Mouse (Mus musculus) cerebellum, postnatal 14 days (tissue): ENCODE measurements around the gene Hoxb7.
A peak's percentile ranks its signal among the peaks of the same experiment; 100 is the strongest.

Experiments used
- DNase-seq, 2 experiments: peaks; one replicate each; pipeline ENCODE4 v3.0.0; 2021; ENCODE audit warnings: mixed read lengths in 2 of 2

Gene Hoxb7

DNA sequence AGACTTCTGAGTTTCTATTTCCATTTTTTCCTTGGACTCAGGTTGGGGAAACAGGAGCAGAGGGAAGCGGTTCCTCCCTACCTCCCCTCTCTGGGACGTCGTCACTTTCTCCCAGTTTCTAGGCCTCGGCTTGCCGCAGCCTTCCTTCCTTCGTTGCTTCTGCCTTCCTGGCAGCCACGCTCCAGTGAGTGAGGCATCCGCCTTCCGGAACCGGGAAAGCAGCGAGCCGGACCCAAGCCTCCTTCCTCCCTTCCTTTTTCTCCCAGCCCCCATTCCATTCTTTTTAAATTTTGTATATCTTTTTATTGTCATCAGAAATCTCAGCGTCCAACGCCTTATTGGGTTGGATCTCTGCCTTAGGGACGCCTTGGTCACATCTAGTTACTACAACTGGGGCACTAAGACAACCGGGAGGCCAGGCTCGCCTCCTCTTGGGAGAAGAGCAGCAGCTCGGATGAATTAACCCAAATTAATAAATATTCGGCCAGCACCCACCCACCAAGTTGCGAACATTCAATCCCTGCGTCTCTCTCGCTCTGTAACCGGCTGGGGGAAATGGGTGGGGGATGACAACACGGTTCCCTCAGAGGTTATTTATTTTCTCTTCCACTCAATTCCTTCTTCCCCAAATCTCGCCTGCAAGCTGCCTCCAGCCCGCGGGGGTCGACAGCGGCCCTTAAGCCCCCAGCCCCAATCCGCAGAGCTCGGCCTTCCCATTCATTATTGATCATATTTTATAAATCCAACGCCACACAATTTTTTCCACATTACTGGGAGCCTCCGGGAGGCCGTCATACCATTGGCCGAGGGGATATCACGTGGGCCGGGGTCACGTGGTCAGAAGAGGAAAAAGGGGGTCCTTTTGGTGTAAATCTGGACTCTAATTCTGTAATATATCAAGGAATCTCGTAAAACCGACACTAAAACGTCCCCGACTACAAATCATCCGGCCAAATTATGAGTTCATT lies at the start of gene Hoxb7:
Hoxb7 (plus strand) TSS at position 853 of the 968 bp plus-strand sequence.
- DNase-seq: no peak

GRCm38 (mm10) chr11:96240211-96240610 lies 46.2 kb upstream of the Hoxb7 start:
- peak; percentile 53 to 66 for DNase-seq

DNA sequence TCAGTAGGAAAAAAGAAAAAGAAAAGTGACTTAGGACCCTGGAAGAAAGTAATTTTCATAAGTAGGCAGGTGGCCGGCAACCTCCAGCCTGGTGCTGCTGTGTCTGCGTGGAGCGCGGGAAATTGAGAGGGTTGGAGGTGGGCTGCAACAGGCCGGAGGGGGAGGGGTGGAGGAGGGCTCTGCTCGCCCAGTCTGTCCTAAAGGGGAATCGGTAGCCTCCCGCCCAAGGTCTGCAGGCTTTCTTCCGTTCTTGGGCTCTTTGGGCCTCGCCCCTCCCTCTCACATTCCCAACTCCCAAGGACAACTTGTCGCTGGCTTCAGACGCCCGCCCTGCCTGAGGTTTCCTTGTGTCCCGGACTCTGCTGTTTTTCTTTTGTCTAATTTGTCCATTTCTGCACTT lies 35.5 kb upstream of the Hoxb7 start:
- DNase-seq: no peak

GRCm38 (mm10) chr11:96251480-96252031 lies 34.9 kb upstream of the Hoxb7 start:
- DNase-seq: no peak

DNA sequence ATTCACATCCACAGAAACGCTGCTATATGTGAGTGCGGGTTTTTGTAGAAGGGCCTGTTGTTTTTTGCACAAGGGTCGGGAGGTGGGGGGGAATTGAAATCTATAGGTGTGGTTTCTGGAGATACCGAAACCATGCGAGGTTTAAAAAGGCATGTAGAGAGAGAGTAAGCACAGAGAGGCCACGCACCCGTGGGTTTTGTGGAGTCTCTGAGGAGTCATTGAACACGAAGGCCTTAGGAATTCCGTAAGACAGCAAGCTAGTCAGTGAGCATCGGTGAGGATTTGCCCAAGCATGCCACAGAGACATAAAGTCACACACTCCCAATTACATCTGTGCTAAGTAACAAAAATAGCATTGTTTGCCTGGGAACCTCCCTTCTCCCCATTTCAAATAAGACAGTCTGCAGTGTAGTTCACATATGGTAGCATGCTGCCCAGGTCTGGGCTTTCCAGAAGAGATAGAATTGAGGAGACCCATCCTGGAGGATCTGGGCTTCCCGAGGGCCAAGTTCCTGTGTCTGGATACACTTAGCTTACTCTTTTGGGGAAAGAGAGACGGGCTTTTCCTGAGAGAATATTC lies 33.8 kb upstream of the Hoxb7 start:
- DNase-seq: no peak

- no peak for DNase-seq
These were observed 32.2 kb upstream of the Hoxb7 start for GRCm38 (mm10) chr11:96254221-96254620.

DNA sequence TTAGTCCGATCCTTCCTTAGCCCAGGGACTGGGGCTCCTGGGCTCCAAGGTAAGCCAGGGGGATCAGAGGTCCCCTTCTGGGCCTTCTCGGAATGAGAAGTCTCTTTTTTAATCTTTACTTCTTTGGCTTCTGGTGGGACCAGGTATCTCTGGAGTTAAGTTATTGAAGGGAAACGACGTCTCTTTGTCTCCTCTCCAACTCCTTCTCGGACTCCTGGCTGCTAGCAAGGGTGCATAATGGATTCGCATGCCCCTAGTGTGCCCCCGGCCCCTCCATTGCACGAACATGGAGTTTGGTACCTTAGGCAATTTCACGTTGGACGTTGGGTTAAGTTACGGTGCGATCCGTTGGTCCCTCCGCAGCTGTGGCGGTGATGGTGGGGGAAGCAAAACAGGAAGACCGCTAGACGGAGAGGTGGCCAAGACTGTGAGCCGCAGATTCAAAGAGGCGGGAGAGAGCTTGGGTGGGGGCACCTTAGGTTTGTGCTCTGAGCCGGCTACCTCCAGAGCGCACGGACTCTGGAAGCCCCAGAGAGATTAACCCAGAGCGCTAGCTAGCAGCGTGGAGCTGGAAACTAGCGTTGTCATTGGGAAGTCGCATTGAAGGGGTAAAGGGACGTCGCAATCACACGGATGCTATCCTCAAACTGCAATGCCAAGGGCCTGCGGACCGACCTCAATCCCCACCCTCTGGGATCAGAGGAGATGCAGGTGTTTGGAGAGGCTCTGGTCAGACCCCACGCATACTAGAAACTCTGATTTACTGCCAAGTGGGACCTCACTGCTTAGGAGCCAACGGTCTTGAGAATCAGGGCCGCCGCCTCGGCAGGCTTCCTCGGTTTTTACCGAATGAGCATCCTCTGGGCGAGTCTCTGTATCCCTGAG lies 31.1 kb upstream of the Hoxb7 start:
- no peak for DNase-seq

GRCm38 (mm10) chr11:96255996-96256445 lies 30.4 kb upstream of the Hoxb7 start:
- DNase-seq: no peak

- no peak for DNase-seq
These were observed 29.3 kb upstream of the Hoxb7 start for GRCm38 (mm10) chr11:96257141-96257540.

GRCm38 (mm10) chr11:96259038-96259437 lies 27.4 kb upstream of the Hoxb7 start:
- DNase-seq: no peak

DNA sequence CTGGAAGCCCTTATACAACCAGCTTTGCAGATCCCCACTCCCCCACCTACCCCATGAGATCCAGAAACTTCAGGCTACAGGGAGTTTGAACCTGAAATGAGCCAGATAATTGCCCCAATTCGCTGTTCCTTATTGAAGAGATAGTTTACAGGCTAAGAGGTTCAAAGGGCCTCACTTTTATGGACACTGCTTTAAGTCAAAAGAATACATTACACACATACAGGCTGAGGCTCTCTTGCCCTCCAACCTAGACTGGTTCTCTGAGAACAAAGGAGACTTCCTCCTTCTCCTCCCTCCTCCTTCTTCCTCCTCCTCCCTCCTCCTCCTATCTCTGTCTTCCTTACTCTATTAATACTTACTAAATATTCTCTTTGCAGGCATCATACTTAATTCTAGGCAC lies 26.9 kb upstream of the Hoxb7 start:
- no peak for DNase-seq

DNA sequence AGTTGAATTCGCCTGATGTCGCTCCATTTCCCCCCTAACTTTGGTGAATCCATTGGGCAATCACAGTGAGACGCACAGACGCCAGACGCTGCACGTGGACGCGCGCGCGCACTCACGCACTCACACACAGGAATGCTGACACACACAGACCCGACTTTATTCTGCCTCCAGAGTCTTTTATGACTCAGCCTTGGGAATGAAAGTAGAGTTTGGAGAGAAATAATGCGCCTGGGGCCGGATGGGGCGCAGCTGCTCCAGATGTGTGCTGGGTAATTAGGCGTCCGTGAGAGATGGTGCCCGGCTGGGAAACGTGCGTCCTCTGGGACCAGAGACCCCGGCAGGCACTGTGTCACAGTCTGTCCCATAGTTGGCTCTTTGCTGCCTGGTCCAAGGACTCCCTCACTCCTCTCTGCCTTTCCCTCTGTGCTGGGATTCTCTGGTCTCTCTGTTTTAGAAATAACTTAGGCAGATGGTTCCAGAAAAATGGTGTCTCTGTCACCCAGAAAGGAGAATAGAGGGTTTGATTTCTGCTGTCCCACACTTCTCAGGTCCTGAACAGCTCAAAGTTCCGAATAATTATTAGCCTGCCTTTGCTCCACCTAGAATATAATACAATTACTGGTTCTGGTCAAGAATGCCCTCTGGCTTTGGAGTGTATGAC lies 26.0 kb upstream of the Hoxb7 start:
- DNase-seq: no peak

DNA sequence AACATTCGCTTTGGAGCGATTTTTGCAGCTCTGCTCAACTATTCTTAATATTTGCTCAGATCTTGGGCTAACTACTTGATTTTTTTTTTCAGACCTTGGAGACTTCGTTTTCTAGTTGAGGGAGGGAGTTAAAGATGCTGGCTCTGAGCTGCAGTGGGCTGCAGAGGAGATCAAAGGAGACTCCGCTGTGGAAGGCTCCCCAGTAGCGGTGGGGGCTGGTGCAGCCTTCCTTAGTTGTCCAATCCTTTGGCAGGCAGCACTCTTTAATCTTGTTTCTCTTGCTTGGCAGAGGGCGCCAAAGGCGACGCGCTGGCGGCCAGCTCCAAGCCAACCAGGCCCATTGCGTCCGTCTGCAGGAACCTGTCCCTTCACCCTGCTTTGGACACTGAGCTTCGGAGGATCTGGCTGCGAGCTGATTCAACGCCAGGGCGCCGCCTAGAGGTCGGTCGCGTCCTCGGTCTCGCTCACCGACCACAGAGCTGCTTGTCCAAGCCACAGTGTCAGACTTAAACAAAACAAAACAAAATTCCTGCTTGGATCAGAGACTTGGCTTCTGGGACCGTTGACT lies 25.0 kb upstream of the Hoxb7 start:
- peak; percentile 61 to 80 for DNase-seq

DNA sequence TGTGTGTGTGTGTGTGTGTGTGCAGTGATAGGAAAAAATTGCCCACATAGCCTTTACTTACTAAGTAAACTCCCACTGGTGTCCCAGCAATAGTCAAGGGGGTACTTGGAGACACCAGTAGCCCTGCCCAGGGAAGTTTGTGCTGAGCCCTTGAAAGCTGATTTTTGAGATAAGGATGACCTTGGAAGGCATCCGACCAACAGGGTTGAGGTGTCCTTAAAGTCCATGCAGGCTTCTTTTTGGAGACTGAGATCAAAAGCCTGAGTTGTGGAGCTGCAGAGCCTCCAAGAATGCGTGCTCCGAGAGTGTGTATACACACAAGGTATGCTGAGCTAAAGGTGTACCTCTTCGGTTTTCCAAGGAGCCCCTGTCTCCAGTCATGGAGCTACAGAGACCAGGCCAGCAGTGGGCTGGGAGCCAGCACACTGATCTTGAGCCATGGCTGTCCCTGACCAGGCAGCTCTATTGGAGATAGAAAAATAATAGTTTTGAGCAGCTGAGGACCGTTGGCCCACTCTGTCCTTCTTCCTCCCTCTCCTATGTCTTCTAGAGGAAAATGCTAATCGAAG lies 24.1 kb upstream of the Hoxb7 start:
- DNase-seq: no peak

DNA sequence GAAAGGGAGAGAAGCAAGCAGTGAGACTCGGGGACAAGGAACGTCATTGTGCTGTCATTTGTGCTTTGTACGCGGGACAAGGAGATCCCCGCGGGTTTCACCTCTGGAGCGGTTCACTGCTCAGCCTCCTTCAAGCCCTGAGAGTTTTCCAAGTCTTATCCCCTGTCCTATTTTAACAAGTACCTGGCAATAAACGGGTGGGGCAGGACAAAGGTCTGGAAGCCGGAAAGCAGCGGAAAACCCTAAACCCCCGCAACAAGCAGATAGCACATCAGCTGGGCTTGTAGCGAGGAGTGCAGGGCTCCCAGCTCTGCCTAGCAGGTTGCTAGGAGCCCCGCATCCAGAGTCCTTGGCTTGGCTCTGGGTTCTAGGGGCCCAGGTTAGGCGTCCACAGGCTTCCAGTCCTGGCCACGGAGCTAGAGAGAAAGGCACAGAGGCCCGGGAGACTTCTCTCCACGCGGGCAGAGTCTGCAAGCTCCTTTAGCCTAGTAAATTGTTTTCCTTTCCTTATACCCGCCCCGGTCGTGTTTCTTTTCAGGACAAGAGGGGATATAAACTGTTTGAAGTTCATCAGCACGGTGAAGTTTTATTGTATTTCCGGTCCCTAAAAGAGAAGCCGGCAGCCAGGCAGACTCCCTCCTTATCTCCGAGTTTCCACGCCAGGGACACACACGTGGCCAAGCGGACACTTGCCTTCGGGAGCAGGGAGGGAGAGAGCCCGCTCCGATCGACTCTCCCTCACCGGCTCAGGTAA lies 22.6 kb upstream of the Hoxb7 start:
- DNase-seq: no peak

- no peak for DNase-seq
These were observed 21.9 kb upstream of the Hoxb7 start for GRCm38 (mm10) chr11:96264390-96265020.

DNA sequence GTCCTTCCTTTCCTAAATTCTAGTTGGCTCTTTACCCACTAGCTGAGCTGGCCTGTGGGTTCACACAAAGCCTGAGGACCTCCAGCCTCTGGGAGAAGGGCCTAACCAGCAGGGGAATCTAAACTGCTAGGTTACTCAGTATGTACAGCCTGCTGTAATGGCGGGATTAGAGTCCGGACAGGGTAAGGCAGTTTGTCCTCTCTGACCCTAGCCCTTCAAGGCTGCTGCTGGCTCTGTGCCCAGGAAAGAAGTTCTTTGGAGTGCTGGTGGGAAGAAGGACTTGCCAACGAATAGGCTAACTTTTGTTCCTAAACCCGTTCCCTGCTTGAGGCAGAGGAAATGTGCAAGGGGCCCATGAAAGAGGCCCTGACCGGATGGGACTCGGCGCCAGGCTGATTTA lies 20.5 kb upstream of the Hoxb7 start:
- DNase-seq: no peak

- no peak for DNase-seq
These were observed 19.2 kb upstream of the Hoxb7 start for GRCm38 (mm10) chr11:96267021-96267920.
